Mouse (Mus musculus) left cerebral cortex, adult 2 months (tissue): ENCODE data around the gene Fosb. TPM values are rescaled to one million over a fixed set of nuclear protein-coding genes. Genes with fewer than 3 reads are reported as not detected.
A peak's percentile ranks its signal among the peaks of the same experiment; 100 is the strongest.
"Not testable (repeated sequence)": the region's sequence is repeated elsewhere in the genome, so short reads cannot be mapped to it uniquely, and the experiment has no call there.

Experiments used
- DNase-seq, 2 experiments: peaks; one replicate each; pipeline ENCODE4 v3.0.0; 2021 to 2022; ENCODE audit warnings: low spot score in 2 of 2, mixed read lengths in 1 of 2; ENCODE audit errors: extremely low spot score in 1 of 2
- H3K27ac ChIP-seq: fragments of 200-600 bp; 2 replicates; pipeline ENCODE4 v1.8.1; 2022
- H3K4me3 ChIP-seq: fragments of 200-600 bp; 2 replicates; pipeline ENCODE4 v1.8.1; 2022
- CTCF ChIP-seq: fragments of 200-600 bp; IDR thresholded peaks from 2 replicates; pipeline ENCODE4 v1.8.1; 2022; ENCODE audit warnings: antibody characterized with exemption, mild to moderate bottlenecking, moderate library complexity
- intact Hi-C: fragments of 180-260 bp; cut with DNase I; formaldehyde crosslinking; loops from one replicate; pipeline ENCODE4 v1.15.1; 2025
- total RNA-seq, 2 experiments: library from RNA; stranded (reverse); gene quantifications; 2 replicates each; pipeline ENCODE4 v1.2.3; 2021

Fosb gene
- total RNA-seq, 2 experiments from 2014 or later: 27.0 to 59.5 TPM

DNA sequence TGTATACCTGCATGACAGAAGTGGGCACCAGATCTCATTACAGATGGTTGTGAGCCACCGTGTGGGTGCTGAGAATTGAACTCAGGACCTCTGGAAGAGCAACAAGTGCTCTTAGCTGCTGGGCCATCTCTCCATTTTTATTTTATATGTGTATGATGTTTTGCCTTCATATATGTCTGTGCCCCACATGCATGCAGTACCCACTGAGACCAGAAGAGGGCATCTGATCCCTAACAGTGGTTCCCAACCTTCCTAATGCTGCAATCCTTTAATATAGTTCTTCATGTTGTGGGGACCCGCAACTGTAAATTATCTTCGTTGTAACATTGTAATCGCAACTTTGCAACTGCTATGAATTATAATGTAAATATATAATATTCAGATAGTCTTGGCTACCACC lies 25.1 kb downstream of the Fosb start:
- TF ChIP-seq CTCF: peak; percentile 83

DNA sequence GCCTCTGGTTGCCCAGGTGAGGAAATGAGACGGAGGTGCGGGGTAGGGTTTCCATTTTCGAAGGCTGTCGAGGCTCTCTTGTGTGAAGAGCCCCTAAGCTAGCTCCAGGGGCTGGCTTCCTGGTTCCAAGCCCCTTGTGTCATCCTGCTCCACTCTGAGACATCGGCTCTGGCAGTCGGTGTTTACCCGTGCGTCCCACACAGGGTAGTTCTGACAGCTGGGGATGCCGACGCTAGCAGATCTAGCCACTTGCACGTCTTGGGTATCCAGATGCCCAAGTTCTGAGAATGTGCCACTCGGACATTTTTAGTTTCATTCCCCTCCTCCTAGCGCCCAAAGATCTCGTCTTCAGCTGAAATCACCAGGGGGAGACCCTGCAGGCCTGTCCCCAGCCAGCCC lies 26.4 kb downstream of the Fosb start:
- no peak for TF ChIP-seq CTCF
- no peak for DNase-seq
- intact Hi-C loops: no loop called here
- H3K27ac ChIP-seq: peak overlapping the region; percentile 90; the same call in 1 of the 2 replicates
- peak overlapping the region; percentile 85 for H3K4me3 ChIP-seq

More for the DNA sequence above, 25.1 kb downstream of the Fosb start:
- Histone ChIP-seq H3K27ac (no peak overlapping the region), H3K4me3 (no peak overlapping the region)
- intact Hi-C loops: no loop called here
- peak in 1 of 2 experiments; percentile 64 for DNase-seq

DNA sequence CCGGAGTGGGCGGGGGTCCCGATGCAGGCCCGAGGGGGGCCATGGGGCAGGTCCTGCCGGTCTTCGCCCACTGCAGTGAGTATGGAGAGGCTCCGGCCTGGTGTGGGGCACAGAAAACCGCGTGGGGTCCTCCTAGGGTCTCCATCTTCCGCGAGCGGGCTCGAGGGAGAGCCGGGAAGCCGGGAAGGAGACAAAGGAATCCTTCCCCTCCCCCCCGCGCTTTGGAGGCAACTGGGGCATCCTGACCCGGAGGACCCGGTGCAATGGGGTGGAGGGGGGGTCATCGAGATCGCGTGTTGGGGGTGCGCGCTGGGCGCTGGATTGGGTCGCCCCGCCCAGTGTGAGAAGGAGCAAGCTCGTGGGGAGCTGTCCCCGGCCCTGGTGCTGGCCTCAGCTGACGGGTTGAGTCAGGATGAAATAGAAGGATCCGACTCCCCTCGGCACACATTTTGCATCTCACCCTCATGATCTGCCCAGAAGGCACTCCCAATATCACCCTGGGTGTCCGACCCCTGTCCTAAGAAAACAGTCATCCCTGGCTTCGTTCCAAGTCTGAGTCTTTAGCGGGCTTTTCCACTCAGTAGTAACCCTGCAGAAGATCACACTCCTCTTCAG lies 27.0 kb downstream of the Fosb start:
- intact Hi-C loops: no loop called here
- DNase-seq: peak in 1 of 2 experiments; percentile 49
- Histone ChIP-seq H3K27ac (peak overlapping the region; percentile 90), H3K4me3 (peak overlapping the region; percentile 85)
- no peak for TF ChIP-seq CTCF

DNA sequence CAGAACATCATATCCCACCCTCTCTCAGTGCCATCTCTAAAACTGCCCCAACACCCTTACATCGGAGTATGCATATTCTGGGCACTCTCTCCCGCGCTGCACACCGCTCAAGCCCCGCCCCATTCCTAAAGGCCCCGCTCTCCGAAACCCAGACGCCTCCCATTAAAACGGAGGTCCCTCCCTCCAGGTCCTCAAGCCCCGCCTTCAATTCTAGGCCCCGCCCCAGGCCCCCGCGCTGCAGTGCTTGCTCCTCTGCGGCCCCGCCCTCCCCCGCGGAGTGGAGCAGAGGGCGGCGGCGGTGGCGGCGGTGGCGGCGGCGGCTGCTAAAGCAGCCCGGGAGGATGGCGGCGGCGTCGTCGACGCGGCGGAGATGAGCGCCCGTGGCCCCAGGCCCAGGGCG lies 27.5 kb downstream of the Fosb start, which contains the start of gene Rtn2:
Rtn2 (plus strand) TSS at position 240 of the 400 bp plus-strand sequence.
- Histone ChIP-seq H3K27ac (peak within 1 kb of the TSS; percentile 90), H3K4me3 (peak within 1 kb of the TSS; percentile 85)
- TF ChIP-seq CTCF: no peak
- peak; percentile 83 to 85 for DNase-seq
- intact Hi-C loops: no loop called here

DNA sequence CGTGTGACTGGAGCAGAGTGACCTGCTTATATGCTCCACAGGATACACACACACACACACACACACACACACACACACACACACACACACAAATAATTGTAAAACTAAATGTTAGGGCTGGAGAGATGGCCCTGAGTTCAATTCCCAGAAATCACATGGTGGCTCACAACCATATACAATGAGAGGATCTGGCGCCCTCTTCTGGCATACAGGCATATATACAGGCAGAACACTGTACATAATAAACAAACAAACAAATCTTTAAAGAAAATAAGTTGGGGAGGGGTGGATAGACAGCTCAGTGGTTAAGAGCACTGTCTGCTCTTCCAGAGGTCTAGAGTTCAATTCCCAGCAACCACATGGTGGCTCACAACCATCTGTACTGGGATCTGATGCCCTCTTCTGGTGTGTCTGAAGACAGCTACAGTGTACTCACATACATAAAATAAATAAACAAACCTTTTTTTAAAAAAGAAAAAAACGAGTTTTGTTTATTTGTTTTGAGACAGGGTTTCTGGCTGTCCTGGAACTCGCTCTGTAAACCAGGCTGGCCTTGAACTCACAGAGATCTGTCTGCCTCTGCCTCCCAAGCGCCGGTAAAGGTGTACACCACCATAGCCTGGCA lies 28.1 kb downstream of the Fosb start:
- not testable (repeated sequence) for DNase-seq
- TF ChIP-seq CTCF: peak; percentile 55

DNA sequence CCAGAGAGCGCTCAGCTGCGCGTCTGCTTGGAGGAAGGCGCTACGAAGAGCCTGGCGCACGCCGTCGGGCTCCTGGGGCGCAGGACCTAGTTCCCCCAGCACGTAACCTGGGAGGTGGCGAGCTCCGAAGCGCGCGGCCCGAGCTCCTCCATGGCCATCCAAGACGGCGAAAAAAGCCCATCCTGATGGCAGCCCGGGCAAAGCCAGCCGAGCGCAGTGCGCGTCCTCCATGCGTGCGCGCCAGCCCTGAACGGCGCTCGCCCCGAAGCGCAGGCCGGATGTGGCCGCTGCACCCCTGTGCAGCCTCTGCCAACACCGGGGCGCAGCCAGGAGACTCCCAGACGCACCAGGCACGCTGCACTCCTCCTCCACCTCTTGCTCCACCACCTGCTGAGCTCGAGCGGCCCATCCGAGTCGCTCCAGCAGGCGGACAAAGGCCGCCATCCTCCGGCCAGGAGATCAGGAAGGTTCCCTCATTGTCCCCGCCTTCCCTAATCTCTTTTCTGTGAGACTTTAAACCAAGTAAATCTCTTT lies 30.2 kb downstream of the Fosb start, which contains the start of gene Ppm1n:
Ppm1n (minus strand) TSS at position 484 of the 534 bp plus-strand sequence.
- intact Hi-C loops: no loop called here
- peak within 1 kb of the TSS; percentile 28; the same call in 1 of the 2 replicates for H3K4me3 ChIP-seq

More for the DNA sequence above, 28.1 kb downstream of the Fosb start:
- H3K27ac ChIP-seq, intact Hi-C loops: not testable (repeated sequence)
- peak overlapping the region; percentile 85 for H3K4me3 ChIP-seq

DNA sequence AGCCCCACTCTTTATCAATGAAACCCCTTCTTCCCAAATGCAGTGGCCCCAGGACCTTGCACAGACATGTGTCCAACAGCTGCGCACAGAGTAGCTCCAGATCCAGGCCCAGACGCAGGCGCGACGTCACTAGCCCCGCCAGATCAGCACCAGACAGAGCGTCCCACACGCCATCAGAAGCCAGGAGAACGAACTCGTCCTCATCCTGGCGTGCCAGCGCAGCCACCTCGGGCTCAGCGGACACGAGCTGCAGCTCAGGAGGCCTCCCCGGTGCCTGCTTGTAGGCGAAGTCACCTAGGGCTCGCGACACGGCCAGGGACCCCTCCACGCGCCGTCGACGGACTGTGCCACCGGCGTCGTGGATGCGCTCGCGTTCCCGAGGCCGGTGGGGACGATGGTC lies 30.8 kb downstream of the Fosb start:
- no peak for TF ChIP-seq CTCF
- no peak overlapping the region for H3K4me3 ChIP-seq
- no peak overlapping the region for H3K27ac ChIP-seq
- no peak for DNase-seq
- intact Hi-C loops: no loop called here

More for the DNA sequence above, 30.2 kb downstream of the Fosb start, which contains the start of gene Ppm1n:
- DNase-seq: no peak
- TF ChIP-seq CTCF: no peak; the same call in 1 of the 2 replicates
- no peak within 1 kb of the TSS for H3K27ac ChIP-seq

DNA sequence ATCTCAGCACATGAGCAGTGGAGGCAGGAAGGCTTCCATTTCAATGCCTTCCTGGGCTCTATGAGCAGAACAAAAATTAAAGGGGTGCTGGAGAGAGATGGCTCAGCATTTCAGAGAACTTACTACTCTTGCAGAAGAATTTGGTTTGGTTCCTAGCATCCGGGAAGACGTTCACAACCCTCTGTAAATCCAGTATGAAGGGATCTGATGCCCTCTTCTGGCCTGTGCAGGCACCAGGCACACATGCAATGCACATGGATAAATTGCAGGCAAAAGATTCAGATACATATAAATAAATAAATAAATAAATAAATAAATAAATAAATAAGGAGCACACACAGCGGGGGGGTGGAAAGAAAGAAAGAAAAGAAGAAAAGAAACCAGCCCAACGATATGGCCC lies 33.6 kb downstream of the Fosb start:
- Histone ChIP-seq H3K27ac (no peak overlapping the region), H3K4me3 (no peak overlapping the region)
- intact Hi-C loops: loop anchor here (2.0 kb wide), 1 partner anchor 37 kb away; no protein-coding TSS in a partner anchor
- DNase-seq: no peak
- TF ChIP-seq CTCF: peak; percentile 29

DNA sequence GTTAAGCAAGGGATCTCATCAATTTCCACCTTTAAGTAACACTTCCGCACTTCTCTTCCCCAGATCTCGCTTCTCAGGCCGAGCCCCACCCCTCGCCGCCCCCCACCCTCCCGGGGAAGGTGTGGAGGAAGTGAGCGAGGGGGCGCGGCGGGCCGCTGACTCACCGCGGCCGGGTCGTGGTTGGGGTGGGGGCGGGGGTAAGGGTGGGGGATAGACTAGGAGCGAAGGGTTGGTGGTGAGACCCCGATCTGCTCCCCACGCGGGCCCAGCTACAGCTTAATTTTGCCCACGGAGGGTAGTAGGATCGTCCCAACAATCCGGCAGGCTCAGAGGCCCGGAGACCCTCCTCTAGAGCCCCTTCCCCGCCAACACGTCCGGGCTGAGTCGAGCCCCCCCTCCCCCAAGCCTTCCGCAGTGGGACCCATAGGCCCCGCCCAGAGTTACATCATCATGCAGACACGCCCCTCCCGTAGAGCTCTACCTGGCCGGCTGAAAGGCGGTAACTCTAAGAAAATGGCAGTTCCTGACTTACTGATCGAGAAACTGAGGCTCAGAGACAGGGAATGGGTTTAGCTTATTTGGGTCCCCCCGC lies 37.6 kb downstream of the Fosb start:
- no peak for TF ChIP-seq CTCF
- H3K27ac ChIP-seq: peak overlapping the region; percentile 72
- intact Hi-C loops: no loop called here
- DNase-seq: peak in 1 of 2 experiments; percentile 35
- H3K4me3 ChIP-seq: peak overlapping the region; percentile 98

DNA sequence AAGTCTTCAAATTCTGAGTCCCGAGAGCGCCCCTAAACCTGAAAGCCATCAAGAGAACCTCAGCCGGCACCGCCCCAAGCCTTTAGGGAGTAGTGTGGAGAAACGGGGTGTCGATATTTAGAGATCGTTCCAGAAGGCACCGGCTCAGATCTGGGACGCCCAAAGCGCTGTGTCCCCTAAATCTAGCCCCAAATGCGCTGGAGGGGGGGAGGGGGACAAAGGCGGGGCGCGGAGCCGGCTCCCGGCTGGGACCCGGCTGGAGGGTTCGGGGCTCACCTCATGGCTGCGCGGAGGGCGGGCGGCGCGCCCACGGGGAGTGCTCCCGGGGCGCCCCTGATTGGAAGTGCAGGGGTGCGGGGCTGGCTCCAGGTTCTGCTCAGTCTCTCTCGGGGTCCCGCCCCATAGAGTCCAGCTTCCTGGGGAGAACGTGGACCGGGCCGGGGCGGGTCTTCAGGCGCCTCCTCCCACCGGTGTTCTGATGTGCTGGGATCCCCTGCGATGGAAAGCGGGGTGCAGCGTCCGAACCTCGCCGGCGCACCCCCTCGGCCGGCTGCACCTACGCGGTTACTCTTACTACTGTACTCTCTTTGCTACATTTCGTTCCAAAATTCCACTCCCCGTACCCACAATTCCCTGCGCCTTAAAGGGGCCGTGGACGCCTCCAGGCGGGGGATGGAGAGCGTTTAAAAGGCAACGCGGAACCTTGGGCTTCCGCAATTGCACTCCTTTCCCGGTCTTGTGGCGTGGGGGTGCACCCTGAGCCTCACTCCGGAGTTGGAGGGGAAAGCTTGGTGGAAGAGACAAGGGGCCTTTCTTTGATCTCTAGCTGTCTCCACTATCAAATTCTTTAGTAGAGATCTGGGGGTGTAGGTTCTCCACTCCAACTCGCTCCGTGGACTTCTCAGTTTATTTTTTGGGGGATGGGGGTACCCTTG lies 38.3 kb downstream of the Fosb start, which contains the start of gene Vasp:
Vasp (minus strand) TSS at position 580 of the 935 bp plus-strand sequence.
- Histone ChIP-seq H3K4me3 (peak within 1 kb of the TSS; percentile 98), H3K27ac (peak within 1 kb of the TSS; percentile 72)
- DNase-seq: peak; percentile 84 to 85
- intact Hi-C loops: no loop called here
- TF ChIP-seq CTCF: no peak
